Mouse (Mus musculus): ENCODE results near the gene Slc46a1. TPM values are rescaled to one million over a fixed set of nuclear protein-coding genes. Genes with fewer than 3 reads are reported as not detected.

The Slc46a1 gene
- 12.3 and 16.4 TPM in 2 replicates for polyA plus RNA-seq (2021; fragmentation: Nextera tagmentation)
- long read RNA-seq, experiment 1, transcript Slc46a1-201 (5 exons, 1,978 nt) = major isoform, 58 of 65 reads
- long read RNA-seq, experiment 1, partial matches to known transcripts = 1 of 65 reads
- long read RNA-seq, experiment 1, other reads (novel, unspliced or antisense) = 5 of 65 reads
- long read RNA-seq, experiment 2, transcript Slc46a1-201 (5 exons, 1,978 nt) = major isoform, 12 of 14 reads
- long read RNA-seq, experiment 2, partial matches to known transcripts = 0 of 14 reads
- long read RNA-seq, experiment 2, other reads (novel, unspliced or antisense) = 0 of 14 reads

DNA sequence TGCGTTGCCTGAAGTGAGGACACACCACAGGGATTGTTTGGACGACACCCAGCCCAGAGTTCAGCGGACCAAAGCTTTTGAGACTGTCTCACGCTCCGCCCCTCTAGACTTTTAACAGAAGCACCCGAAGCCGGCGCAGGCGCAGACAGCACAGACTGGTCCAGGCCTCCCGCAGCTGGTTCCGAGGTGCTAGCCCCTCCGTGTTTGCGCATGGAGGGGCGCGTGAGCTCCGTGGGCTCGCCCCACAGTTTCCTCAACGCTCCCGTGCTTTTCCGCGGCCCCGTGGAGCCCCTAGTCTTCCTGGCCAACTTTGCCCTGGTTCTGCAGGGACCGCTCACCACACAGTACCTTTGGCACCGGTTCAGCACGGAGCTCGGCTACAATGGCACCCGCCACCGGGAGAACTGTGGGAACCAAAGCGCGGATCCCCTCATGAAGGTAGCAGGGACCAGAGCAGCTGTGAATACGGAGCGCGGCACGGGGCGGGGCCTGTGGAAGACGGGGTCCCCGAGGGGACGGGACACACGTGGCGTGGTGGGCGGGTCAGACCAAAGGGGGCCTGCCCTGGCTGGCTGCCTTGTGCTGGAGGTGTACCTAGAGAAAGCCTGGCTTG lies at the start of gene Slc46a1:
Slc46a1 (plus strand) TSS at position 130 of the 613 bp plus-strand sequence.

DNA sequence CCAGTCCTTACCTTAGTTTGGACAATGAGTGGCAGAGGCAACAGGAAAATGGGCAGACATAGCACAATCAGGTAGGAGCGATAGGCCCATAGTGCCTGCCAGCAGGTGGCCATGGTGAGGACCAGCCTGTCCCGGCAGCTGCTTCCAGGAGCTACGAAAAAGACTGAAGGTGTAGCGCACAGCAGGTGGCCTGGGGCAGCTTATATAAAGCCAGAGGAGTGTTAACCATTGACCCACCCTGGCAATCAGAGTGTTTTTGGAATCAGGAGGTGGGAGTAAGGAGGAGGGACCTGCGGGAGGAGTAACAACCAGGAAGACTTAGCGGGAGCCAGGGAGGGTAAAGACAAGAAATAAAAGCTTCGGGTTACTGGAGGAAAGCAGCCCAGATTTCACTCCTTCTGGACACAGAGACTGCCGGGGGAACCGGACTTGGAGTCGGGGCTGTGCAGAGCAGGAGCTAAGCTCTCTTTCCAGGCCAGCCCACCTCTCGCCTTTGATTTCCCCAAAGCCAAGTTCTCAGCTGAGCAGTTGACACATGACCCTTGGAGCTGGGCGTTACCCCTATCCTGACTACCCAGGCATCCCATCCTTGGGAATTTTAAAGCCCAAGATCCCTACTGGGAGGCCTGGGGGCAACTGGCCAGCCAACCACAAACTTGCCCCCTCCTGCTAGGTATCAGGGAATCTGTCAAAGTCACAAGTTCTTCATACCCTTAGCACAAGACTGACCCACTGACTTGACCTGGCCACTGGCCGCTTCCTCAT lies 43.3 kb upstream of the Slc46a1 start, which contains the start of gene Slc13a2:
Slc13a2 (minus strand) TSS at position 163 of the 765 bp plus-strand sequence.

DNA sequence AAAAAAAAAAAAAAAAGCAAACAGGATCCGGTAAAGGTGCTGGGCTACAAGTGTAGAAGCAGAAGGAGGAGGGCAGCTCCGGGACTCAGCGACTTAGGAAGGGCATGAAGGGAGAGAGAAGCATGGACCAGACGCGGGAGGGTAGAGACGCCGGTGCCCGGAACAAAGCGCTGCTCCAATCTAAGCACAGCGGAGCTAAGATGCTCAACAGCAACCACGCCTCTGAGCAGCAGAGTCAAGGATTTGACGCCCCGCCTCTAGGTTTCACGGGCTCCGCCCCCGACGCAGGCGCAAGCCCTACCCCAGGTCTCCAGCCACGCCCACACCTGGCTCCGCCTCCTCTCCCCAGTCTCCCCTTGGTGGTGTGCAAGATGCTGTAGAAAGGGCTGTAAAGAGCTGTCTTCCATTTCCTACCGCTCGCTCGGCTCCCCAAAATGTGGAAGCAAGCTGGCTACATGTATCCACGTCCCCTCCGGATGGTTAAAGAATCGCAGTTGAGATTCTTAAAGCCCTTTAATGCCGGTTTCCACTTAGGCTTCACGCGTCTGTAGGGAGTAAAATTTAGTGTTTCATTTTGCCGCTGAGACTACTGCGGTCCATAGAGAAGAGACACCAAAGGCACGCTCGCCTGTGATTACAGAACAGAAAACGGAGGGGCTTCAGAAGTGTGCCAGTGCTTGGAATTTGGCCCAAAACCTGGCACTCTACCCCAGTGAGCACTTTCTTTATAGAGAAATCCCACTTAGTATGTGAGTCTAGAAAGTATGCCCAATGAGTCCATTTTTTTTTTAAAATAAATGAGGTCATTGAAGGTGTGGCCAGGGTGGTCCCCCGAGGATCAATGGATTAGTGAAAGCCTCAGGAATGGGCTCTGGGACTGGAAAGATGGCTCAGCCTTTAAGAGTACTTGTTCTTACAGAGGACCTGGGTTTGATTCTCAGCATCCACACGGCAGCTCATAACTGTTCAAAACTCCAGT lies 32.3 kb downstream of the Slc46a1 start, which contains the start of gene Sarm1:
Sarm1 (minus strand) TSS at position 211 of the 979 bp plus-strand sequence.

GRCm38 (mm10) chr11:78499004-78499403 lies 33.5 kb downstream of the Slc46a1 start, which contains the start of gene Vtn:
Vtn (plus strand) TSS chr11:78499091.

DNA sequence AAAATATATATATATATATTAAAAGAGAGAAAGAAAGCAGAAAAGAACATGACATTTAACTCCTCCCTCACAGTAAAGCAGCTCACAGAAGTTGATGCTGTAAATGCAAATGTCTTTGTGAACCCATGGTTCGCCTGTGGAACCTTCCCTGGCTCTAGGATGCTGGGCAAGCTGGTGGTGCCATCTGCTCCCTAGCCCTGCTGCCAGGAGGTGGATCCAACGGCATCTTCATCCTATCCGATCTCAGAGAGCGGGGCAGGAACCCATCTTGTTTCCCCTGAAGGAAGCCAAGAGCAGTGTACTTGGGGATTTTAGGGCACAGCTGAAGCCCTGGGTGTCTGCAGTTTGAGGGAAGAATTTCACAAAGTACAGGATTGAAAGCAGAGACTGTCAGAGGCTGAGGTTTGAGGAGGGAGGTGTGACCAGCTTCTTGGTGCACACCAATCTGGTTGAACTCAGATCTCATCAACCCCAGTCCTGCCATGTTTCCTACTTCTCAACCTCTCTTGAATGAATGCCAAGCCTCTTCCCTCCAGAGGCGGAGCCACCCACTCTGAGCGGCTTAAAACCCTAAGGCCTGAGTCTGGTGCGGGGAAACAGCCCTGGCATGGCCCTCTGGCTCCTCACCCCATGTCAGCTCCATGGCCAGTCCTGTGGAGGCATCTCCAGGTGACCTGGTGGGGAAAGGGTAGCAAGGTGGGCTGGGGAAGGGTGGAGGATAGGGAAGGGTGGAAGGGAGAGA lies 37.6 kb downstream of the Slc46a1 start, which contains the start of gene Sebox:
Sebox (plus strand) TSS at position 539 of the 742 bp plus-strand sequence.

DNA sequence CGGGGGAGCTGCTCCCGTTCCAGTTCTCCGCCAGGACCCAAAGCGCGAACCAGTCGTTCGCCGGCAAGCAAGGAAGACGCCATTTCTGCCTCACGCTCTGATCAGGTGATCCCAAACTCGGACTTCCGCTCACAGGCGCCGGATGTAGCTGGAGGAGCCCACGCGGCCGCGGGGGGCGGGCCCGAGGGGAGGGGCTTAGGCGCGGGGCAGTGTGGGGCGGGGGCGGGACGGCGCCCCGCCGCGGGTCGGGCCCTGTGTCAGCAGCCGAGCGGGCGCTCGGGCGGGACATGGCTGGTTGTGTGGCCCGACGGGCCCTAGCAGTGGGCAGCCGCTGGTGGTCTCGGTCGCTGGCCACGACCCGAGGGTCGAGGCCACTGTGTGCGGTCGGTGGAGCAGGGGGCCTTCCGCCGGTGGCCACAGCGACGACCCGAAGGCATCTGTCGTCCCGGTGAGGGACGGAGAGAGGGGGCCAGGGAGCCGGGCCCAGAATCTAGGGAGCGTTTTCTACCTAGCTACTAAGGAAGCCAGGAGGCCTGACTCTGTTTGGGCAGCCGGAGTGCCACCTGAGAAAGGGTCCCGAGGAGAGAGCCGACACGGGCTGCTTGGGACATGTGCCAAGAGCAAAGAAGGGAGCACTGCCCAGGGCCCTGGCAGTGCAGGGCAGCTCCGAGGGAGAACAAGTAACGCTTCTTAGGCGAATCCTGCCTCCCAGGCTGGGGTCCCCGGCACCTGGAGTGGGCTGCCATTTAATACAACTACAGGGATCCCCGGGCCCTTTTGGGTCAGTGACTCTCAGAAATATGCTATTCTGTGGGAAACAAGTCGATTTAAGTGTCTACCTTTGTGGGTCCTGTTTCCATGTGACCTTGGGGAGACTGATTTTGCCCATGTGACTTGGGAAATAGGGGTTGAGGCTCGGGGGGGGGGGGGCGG lies 46.8 kb downstream of the Slc46a1 start, which contains the start of the genes Tmem199 and Poldip2:
Tmem199 (minus strand) TSS at position 148 of the 933 bp plus-strand sequence.
Poldip2 (plus strand) TSS at position 169 of the 933 bp plus-strand sequence.

Other genes starting within 250 kb of the Slc46a1 start
- 129 and 164 TPM in 2 replicates for gene Sdf2, start 220.0 kb upstream of the Slc46a1 start, polyA plus RNA-seq (2021; fragmentation: Nextera tagmentation)
- gene Supt6, start 219.7 kb upstream of the Slc46a1 start, polyA plus RNA-seq (2021; fragmentation: Nextera tagmentation) = 11.8 and 13.1 TPM in 2 replicates
- gene 2610507B11Rik, start 203.9 kb upstream of the Slc46a1 start, polyA plus RNA-seq (2021; fragmentation: Nextera tagmentation) = 46.6 and 50.5 TPM in 2 replicates
- 2.7 and 2.8 TPM in 2 replicates for gene BC030499, start 174.9 kb upstream of the Slc46a1 start, polyA plus RNA-seq (2021; fragmentation: Nextera tagmentation)
- 1.7 TPM in 2 replicates for gene Spag5, start 164.2 kb upstream of the Slc46a1 start, polyA plus RNA-seq (2021; fragmentation: Nextera tagmentation)
- gene Aldoc, start 142.7 kb upstream of the Slc46a1 start, polyA plus RNA-seq (2021; fragmentation: Nextera tagmentation) = 1,417 and 1,712 TPM in 2 replicates
- gene Pigs, start 137.3 kb upstream of the Slc46a1 start, polyA plus RNA-seq (2021; fragmentation: Nextera tagmentation) = 53.9 and 59.8 TPM in 2 replicates
- gene Unc119, start 122.2 kb upstream of the Slc46a1 start, polyA plus RNA-seq (2021; fragmentation: Nextera tagmentation) = 7.4 and 56.0 TPM in 2 replicates
- not detected in 2 replicates for gene Foxn1, start 79.1 kb upstream of the Slc46a1 start, polyA plus RNA-seq (2021; fragmentation: Nextera tagmentation)
- gene Slc13a2, start 43.5 kb upstream of the Slc46a1 start, polyA plus RNA-seq (2021; fragmentation: Nextera tagmentation) = not detected in 2 replicates
- gene Sarm1, start 32.1 kb downstream of the Slc46a1 start, polyA plus RNA-seq (2021; fragmentation: Nextera tagmentation) = 16.2 and 17.2 TPM in 2 replicates
- gene Vtn, start 33.4 kb downstream of the Slc46a1 start, polyA plus RNA-seq (2021; fragmentation: Nextera tagmentation) = 50.1 and 59.0 TPM in 2 replicates
- 1.9 and 2.2 TPM in 2 replicates for gene Sebox, start 37.8 kb downstream of the Slc46a1 start, polyA plus RNA-seq (2021; fragmentation: Nextera tagmentation)
- 61.9 and 65.7 TPM in 2 replicates for gene Tmem199, start 46.5 kb downstream of the Slc46a1 start, polyA plus RNA-seq (2021; fragmentation: Nextera tagmentation)
- 155 and 159 TPM in 2 replicates for gene Poldip2, start 46.5 kb downstream of the Slc46a1 start, polyA plus RNA-seq (2021; fragmentation: Nextera tagmentation)
- gene Tnfaip1, start 70.6 kb downstream of the Slc46a1 start, polyA plus RNA-seq (2021; fragmentation: Nextera tagmentation) = 16.2 and 24.4 TPM in 2 replicates
- 185 and 201 TPM in 2 replicates for gene Ift20, start 70.7 kb downstream of the Slc46a1 start, polyA plus RNA-seq (2021; fragmentation: Nextera tagmentation)
- gene Tmem97, start 85.1 kb downstream of the Slc46a1 start, polyA plus RNA-seq (2021; fragmentation: Nextera tagmentation) = 40.5 and 42.6 TPM in 2 replicates
- gene Nlk, start 231.7 kb downstream of the Slc46a1 start, polyA plus RNA-seq (2021; fragmentation: Nextera tagmentation) = 29.7 and 68.6 TPM in 2 replicates

All from left cerebral cortex, adult 6 months (tissue).